Mouse (Mus musculus) embryonic facial prominence, embryonic 10.5 days (tissue): ENCODE measurements at regions not wholly inside any gene's neighbourhood (a gene's known extent, or its start where the extent isn't known, plus 50 kb on each side); places are given as distances from the start of the nearest gene placed in this dataset.

ENCODE experiments used
- DNase-seq: peaks from one replicate; pipeline ENCODE4 v3.0.0-alpha.2; 2017; ENCODE audit warnings: low spot score
- H3K27ac ChIP-seq: fragments of 300-500 bp; sonication (generic); replicated peaks from 2 replicates; pipeline ENCODE4 v1.5.1; 2016; ENCODE audit warnings: mild to moderate bottlenecking
- H3K27me3 ChIP-seq: fragments of 300-500 bp; sonication (generic); replicated peaks from 2 replicates; pipeline ENCODE4 v1.6.1; 2016; ENCODE audit warnings: low read depth, mild to moderate bottlenecking; ENCODE audit not compliant: poor library complexity, severe bottlenecking
- H3K36me3 ChIP-seq: fragments of 300-500 bp; sonication (generic); replicated peaks from 2 replicates; pipeline ENCODE4 v1.6.1; 2016; ENCODE audit warnings: mild to moderate bottlenecking, moderate library complexity
- H3K4me1 ChIP-seq: fragments of 300-500 bp; sonication (generic); 2 replicates; pipeline ENCODE4 v1.6.1; 2016
- H3K4me3 ChIP-seq: fragments of 300-500 bp; sonication (generic); 2 replicates; pipeline ENCODE4 v1.5.1; 2016; ENCODE audit warnings: mild to moderate bottlenecking, moderate library complexity
- H3K9me3 ChIP-seq: fragments of 300-500 bp; sonication (generic); 2 replicates; pipeline ENCODE4 v1.6.1; 2016; ENCODE audit warnings: mild to moderate bottlenecking
- WGBS: fragments of 180-500 bp; shearing (Covaris S2); methylation state at CpG from one replicate; pipeline ENCODE4 v1.1.7; 2016; 5-methylcytosine and 5-hydroxymethylcytosine counted together

DNA sequence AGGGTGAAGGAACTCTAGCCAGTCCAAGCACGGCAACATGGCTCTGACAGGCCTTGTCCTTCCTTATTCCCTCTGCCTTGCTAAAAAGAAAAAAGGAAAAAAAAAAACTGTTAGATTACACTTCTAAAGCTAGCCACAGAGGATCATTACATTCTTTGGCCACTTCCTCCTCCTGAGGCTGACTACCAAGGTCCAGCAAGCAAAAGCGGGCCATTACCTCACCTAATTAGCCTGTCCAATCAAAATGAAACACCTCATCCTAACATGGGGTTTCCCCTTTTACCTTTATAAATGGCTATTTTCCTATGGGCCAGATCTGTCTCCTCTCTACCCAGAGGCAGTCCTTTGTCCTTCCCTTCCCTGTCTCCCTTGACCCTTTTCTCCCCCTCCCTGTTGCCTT is 102.2 kb downstream of the Pih1h3b start:
- DNase-seq, result no peak
- no peaks in the 10 kb centered on the region for H3K36me3 ChIP-seq
- 80% methylated on average over 2 of the region's 2 CpGs for WGBS
- no peak overlapping the region for H3K4me3 ChIP-seq
- H3K4me1 ChIP-seq, result no peaks in the 10 kb centered on the region
- H3K9me3 ChIP-seq, result no peaks in the 10 kb centered on the region
- H3K27me3 ChIP-seq, result peaks cover 98% of the 10 kb centered on the region
- H3K27ac ChIP-seq, result no peak overlapping the region

DNA sequence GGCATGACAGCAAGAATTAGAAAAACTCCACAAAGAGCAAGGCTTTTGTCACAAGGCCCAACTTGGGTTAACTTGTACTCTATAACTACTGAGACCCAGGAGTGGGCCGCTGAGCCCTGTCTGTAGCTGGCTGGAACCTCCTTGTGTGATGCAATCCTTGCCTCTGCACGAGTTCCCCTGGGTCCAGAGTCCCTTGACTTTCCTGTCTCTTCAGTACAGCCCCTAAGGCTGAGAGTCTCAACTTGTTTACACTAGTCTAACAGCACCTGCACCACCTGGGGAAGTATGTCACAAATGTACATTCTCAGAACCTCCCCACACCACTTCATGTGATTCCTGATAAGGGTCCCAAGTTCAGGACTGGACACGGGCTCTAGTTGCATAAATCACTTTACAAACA is 103.3 kb downstream of the Pih1h3b start:
- H3K4me3 ChIP-seq, result no peak overlapping the region
- H3K9me3 ChIP-seq, result no peaks in the 10 kb centered on the region
- H3K36me3 ChIP-seq, result no peaks in the 10 kb centered on the region
- no peak overlapping the region for H3K27ac ChIP-seq
- no peaks in the 10 kb centered on the region for H3K4me1 ChIP-seq
- peaks cover 99% of the 10 kb centered on the region for H3K27me3 ChIP-seq
- no peak for DNase-seq
- whole genome bisulfite sequencing, result 81% methylated on average over 3 of the region's 3 CpGs

DNA sequence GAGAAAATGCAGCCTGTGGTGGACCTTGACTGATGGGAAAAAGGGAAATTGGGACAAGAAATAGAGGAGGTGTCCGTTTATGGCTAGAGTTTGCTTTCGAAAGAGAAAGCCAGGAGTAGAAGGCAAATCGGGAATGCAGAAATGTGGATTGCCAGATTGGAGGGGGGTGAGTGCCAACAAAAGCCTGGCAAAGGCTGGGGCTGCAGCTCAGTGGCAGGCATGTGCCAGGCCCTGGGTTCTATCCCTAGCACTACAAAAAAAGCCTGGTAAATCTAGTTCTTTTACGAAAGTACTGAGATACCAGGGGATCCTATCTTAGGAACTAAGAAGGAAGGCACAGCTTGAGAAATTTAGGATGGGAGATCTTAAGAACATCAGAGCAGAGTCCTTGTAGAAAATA is 117.2 kb downstream of the Pih1h3b start:
- H3K27me3 ChIP-seq, result peaks cover 74% of the 10 kb centered on the region
- no peak for DNase-seq
- H3K4me3 ChIP-seq, result no peak overlapping the region
- WGBS, result 89% methylated on average over 4 of the region's 4 CpGs
- no peaks in the 10 kb centered on the region for H3K36me3 ChIP-seq
- H3K27ac ChIP-seq, result no peak overlapping the region
- no peaks in the 10 kb centered on the region for H3K4me1 ChIP-seq
- H3K9me3 ChIP-seq, result no peaks in the 10 kb centered on the region

GRCm38 (mm10) chrX:140183003-140183402 is 120.3 kb downstream of the Pih1h3b start:
- no peaks in the 10 kb centered on the region for H3K4me1 ChIP-seq
- H3K27ac ChIP-seq, result no peak overlapping the region
- 95% methylated on average over 3 of the region's 3 CpGs for WGBS
- peaks cover 64% of the 10 kb centered on the region for H3K27me3 ChIP-seq
- H3K9me3 ChIP-seq, result no peaks in the 10 kb centered on the region
- no peak overlapping the region for H3K4me3 ChIP-seq
- H3K36me3 ChIP-seq, result no peaks in the 10 kb centered on the region
- DNase-seq, result no peak

DNA sequence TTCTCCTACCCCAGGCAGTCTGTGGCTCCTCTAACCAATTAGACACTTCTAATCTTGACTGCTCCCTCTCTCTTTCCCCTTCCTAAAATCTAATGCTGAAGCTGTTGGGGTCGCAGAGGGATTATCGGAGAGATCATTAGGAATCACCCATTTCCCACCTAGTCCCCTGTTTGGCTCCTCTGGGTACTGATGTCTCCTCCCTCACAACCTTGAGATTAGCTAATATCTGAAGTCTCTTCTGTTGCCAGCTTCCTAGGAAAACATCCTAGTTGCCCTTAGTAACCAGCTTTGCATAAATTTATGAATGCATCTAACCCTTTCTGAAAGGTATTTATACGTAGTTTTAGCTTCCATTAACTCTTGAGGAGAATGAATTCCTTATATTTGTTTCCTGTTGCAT is 138.4 kb upstream of the Frmpd3 start:
- Histone ChIP-seq H3K27me3 (peaks cover 99% of the 10 kb centered on the region), H3K27ac (no peak overlapping the region), H3K9me3 (no peaks in the 10 kb centered on the region), H3K4me1 (no peaks in the 10 kb centered on the region), H3K36me3 (no peaks in the 10 kb centered on the region), H3K4me3 (no peak overlapping the region)
- DNase-seq, result no peak
- 81% methylated on average over 3 of the region's 3 CpGs for WGBS

GRCm38 (mm10) chrX:140208791-140209190 is 133.3 kb upstream of the Frmpd3 start:
- H3K27me3 ChIP-seq, result peaks cover 96% of the 10 kb centered on the region
- H3K36me3 ChIP-seq, result no peaks in the 10 kb centered on the region
- H3K9me3 ChIP-seq, result no peaks in the 10 kb centered on the region
- no peak overlapping the region for H3K27ac ChIP-seq
- DNase-seq, result no peak
- H3K4me1 ChIP-seq, result no peaks in the 10 kb centered on the region
- WGBS, result 54% methylated on average over 3 of the region's 3 CpGs
- no peak overlapping the region for H3K4me3 ChIP-seq

DNA sequence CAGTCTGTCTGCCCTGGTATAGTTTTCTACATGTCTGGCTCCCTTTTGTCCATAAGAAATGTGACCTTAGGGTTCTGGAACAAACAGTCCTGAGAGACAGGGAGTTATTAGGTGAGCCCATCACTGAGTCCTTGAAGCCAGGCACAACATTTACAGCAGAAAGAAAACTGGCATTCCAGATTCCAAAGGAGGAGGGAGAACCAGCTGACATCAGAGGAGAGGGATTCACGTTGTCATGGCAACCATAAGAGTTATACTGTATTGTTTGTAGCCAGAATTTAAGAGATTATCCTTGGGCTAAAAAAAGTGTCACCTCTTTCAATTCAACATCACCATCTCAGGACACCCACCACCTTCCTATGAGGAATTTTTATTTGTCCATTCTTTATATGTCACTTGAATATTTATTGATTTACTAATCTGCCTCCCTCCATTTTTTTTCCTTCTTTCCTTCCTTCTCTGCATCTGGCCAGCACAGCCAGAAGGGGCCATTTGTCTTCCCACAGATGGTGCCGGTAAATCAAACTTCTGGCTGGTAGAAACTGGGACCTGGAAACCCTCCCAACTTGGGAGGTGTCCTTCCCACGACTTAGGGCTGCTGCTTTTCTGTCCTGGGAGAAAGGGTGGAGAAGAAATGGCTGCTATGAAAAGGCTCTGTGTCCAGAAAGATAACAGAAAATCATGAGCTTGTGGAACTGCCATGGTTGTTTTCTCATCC is 129.3 kb upstream of the Frmpd3 start:
- 65% methylated on average over 3 of the region's 3 CpGs for WGBS
- Histone ChIP-seq H3K27ac (no peak overlapping the region), H3K9me3 (no peaks in the 10 kb centered on the region), H3K36me3 (no peaks in the 10 kb centered on the region), H3K27me3 (peaks cover 94% of the 10 kb centered on the region), H3K4me3 (no peak overlapping the region), H3K4me1 (no peaks in the 10 kb centered on the region)
- DNase-seq, result no peak

DNA sequence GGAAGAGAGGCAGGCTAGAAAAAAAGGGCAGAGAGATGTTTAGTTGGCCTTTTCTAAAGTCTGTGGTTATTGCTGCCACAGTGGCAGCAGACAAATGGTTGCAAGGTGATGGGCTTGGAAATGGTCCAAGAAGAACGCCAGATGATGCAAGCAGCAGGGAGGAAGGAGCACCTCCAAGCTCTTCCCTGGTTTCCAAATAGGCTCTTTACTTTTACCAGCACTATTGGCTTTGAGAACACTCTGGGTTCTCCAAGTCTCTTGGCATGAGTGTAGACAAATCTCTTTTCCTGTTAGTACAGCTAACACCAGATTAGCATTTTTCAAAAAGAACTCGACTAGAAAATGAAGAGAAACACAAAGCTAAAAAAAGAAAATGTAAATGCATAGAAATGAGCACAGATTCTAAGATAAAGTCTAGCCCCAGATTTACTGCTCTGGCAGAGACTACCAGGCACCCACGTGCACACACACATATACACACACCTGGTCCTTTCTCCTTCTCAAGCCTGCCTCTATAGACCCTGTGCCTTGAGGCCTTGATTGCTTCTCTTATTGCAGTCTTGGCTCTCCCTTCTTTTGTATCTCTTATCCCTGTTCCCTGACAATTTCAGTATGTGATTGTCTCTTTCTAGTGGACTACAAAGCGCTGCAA is 127.7 kb upstream of the Frmpd3 start:
- Histone ChIP-seq H3K36me3 (no peaks in the 10 kb centered on the region), H3K4me3 (no peak overlapping the region), H3K9me3 (no peaks in the 10 kb centered on the region), H3K27me3 (peaks cover 96% of the 10 kb centered on the region), H3K27ac (no peak overlapping the region), H3K4me1 (no peaks in the 10 kb centered on the region)
- 67% methylated on average over 4 of the region's 4 CpGs for WGBS
- DNase-seq, result no peak

- DNase-seq, result no peak
- H3K27me3 ChIP-seq, result peaks cover 73% of the 10 kb centered on the region
- H3K9me3 ChIP-seq, result no peaks in the 10 kb centered on the region
- H3K36me3 ChIP-seq, result no peaks in the 10 kb centered on the region
- H3K4me1 ChIP-seq, result no peaks in the 10 kb centered on the region
- H3K27ac ChIP-seq, result no peak overlapping the region
- 82% methylated on average over 4 of the region's 4 CpGs for WGBS
- H3K4me3 ChIP-seq, result no peak overlapping the region
Observed at GRCm38 (mm10) chrX:140255790-140256189, 86.3 kb upstream of the Frmpd3 start.

- peaks cover 93% of the 10 kb centered on the region for H3K27me3 ChIP-seq
- no peaks in the 10 kb centered on the region for H3K36me3 ChIP-seq
Observed at GRCm38 (mm10) chrX:140269742-140270457, 72.2 kb upstream of the Frmpd3 start.

DNA sequence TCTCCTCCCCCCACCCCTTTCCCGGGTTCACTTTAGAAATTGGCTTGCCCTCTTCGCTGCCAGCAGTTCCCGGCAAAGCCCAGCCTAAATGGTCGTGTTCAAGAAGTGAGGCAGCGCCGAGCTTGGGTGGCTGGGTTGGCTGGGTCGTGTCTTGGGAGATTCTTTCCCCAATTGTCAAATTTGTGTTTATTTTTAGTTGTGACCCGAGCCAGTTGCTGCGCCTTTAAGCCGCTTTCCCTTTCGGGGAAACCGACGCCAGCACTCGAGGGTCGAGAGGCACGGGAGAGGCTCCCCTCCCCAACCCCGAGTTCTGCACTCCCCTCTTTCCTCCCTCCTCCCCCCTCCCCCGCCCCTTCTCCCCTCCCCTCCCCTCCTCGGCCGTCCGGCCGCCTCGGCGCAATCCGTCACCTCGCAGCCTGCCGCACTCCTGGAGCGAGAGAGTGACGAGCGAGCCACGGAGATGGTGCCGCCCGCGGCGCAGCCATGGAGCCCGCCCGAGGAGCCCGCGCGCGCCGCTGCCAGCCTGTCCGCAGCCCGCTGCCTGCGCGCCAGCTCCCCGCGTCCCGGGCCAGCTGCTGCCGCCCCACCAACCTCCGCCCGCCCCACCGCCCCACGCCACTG is 64.6 kb upstream of the Frmpd3 start:
- no peak for DNase-seq
- H3K36me3 ChIP-seq, result no peaks in the 10 kb centered on the region
- H3K27ac ChIP-seq, result peak overlapping the region; percentile 66; the same call in 1 of the 2 replicates
- 16% methylated on average over 53 of the region's 54 CpGs for WGBS
- H3K4me3 ChIP-seq, result peak overlapping the region; percentile 68
- 0 out of 2 replicates have a peak, but pooled peaks cover 8% of the 10 kb centered on the region for H3K4me1 ChIP-seq
- peaks cover 99% of the 10 kb centered on the region for H3K27me3 ChIP-seq
- H3K9me3 ChIP-seq, result no peaks in the 10 kb centered on the region

More at GRCm38 (mm10) chrX:140269742-140270457, 72.2 kb upstream of the Frmpd3 start:
- no peaks in the 10 kb centered on the region for H3K4me1 ChIP-seq
- H3K4me3 ChIP-seq, result no peak overlapping the region
- DNase-seq, result no peak
- H3K27ac ChIP-seq, result no peak overlapping the region
- H3K9me3 ChIP-seq, result no peaks in the 10 kb centered on the region
- WGBS, result 58% methylated on average over 5 of the region's 5 CpGs

GRCm38 (mm10) chrX:140277978-140278729 is 63.9 kb upstream of the Frmpd3 start:
- H3K4me1 ChIP-seq, result 0 out of 2 replicates have a peak, but pooled peaks cover 8% of the 10 kb centered on the region
- H3K27ac ChIP-seq, result peak overlapping the region; percentile 66; the same call in 1 of the 2 replicates
- H3K9me3 ChIP-seq, result no peaks in the 10 kb centered on the region
- no peaks in the 10 kb centered on the region for H3K36me3 ChIP-seq
- peaks cover 99% of the 10 kb centered on the region for H3K27me3 ChIP-seq
- peak; percentile 53 for DNase-seq
- 19% methylated on average over 69 of the region's 69 CpGs for WGBS
- H3K4me3 ChIP-seq, result peak overlapping the region; percentile 68
